Mouse (Mus musculus) B cell, adult 2 months (primary cell): ENCODE results near the gene Ptprk.

Experiments
- DNase-seq, 2 experiments: peaks; one replicate each; pipeline ENCODE4 v3.0.0; 2022

The Ptprk gene

DNA sequence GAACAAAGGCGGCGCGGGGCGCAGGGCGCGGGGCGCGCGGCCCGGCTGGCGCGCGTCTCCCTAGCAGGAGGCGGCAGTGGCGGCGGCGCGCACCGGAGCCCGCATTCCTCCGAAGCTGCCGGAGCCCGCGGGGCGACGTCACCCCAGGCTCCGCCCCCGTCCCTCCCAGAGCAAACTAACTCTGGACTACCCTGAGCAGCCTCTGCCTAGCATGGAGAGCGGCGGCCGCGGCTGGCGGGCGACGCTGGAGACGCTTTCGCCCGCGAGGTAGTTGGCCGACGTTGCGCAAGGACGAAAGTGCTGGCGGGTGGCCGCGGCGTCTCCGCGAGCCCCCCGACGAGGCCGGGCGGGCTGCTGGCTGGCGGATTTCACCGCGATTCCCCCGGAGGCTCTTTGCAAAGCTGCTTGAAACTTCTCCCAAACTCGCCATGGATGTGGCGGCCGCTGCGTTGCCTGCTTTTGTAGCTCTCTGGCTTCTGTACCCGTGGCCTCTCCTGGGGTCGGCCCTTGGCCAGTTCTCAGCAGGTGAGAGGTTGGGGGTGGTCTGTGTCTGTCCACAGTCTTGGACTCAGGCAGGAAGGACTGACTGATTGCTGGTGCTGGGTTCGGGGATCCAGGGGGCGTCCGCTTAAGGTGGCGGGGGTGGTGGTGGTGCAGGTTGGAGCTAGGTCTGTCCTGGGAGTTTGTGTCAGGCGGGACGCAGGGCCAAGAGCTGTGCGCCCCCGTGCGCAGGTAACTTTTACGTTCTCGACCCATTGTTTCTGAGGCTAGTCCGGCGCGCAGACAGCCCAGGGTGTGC lies at the start of gene Ptprk:
Gene Ptprk, plus strand, starts transcription at position 168 of the 799 bp plus-strand sequence.
- no peak for DNase-seq

DNA sequence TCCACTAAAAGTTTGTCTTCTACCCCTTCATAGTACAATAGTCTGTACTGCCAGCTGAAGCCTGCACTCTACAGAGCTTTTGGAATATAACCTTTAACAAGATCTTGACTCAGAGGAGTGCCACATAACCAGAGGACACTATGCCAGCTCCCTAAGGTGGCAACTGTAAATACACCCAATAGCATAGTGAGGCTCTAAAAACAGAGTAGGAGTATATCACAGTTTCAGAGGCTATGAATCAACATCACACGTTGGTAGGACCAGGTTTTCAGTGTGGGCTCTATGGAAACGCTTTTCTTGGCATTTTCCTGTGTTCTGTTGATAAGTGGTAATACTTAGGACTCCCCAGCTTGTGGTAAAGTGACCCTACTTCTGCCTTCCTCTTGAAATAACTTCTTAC lies 46.8 kb upstream of the Ptprk start:
- DNase-seq: no peak

DNA sequence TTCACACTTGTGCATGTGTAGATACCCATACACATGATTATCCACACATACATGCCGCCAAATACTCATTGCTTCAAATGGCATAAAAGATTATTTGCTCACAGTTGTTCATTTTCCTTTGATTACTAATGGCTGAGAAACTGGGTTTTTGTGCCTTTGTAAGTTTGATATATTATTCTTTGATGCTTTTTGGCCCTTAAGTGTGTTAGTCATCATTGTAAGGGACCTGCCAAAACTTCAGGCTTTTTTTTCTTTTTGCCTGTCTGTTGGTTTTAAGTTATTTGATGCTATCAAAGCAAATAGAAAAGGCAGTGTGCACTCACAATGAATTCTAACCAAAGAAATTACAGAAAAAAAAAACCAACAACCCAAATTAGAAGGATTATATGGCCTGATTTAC lies 38.2 kb upstream of the Ptprk start:
- DNase-seq: no peak

DNA sequence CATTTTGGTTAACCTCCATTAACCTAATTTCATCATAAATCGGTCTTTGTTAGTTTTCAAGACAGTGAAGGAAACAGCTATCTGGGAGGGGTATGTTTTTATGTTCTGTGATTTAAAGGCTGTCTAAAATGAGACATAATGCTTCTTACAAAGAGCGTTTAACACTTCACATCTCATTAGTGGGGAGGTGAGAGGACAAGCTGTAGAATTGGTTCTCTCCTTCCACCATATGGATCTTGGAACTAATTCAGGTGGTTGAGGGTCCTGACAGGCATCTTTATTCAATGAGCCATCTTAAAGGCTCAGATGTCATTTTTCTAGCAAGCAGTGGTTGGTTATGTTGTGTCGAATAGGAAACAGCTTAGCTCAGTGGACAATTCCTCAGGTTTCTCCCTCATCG lies 19.9 kb upstream of the Ptprk start:
- no peak for DNase-seq

DNA sequence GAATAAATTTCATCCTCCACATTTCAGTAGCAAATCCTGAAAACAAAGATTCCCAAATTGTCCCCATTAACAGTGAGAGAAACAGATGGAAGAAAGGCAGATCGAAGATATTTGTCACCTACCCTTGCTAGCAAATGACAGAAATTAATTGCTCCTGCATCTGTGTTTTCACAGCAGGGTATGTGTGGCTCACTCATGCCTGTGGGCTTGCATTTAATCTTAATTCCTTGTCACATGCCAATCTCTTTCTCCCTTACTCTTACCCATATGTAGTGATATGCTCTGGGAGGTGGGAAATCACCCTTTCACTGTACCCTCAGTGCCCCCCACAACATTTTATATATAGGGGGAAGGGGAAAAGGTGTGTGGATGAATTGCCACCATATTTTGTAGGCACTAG lies 15.4 kb upstream of the Ptprk start:
- DNase-seq: no peak

DNA sequence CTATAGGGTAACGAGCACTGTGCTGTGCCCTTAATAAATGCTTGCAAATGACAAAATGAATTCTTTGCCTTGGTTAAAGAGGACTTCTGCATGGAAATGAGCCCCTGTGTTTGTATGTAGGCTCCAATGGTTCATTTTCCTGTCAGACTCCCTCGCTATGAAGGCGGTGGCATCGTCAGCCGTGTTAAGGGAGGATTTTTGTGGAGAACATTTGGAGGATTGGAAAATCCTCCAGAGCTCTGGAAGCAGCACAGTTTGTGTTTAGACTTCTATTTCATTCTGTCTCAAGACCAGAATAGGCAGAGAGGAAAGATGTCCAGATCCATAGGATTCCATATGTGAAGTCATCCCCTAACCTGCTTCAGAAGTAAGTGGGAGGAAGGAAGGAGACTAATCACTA lies 6.6 kb upstream of the Ptprk start:
- DNase-seq: no peak

DNA sequence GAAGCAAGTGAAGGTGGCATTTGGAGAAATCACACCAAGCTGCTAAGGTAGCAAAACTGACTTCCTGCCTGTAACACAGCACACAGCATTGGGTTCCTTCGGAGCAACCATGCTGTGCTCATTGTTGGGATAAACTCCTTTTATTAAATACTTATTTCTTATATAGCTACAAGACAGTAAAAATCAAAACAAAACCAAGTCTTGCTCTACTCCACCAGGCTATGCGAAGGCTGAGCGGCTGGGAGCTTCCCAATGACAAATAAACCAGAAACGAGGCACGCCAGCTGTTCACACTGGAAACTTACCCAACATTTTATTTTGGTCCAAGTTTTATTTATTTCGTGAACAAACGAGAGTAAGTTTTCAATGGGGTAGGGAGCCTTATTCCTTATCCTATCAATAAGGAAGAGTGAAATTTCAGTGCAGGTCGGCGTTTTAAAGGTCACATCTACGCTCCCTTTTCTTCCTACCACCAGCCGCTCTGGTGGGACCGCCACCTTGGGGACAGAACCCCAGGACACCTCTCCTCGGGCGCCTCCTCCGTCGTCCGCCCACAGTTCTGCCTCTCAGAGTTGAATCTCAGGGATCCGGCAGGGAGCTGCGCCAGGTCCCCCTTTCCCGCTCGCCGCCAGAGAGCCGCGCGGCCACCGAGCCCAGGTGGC lies 498 bp upstream of the Ptprk start:
- no peak for DNase-seq

DNA sequence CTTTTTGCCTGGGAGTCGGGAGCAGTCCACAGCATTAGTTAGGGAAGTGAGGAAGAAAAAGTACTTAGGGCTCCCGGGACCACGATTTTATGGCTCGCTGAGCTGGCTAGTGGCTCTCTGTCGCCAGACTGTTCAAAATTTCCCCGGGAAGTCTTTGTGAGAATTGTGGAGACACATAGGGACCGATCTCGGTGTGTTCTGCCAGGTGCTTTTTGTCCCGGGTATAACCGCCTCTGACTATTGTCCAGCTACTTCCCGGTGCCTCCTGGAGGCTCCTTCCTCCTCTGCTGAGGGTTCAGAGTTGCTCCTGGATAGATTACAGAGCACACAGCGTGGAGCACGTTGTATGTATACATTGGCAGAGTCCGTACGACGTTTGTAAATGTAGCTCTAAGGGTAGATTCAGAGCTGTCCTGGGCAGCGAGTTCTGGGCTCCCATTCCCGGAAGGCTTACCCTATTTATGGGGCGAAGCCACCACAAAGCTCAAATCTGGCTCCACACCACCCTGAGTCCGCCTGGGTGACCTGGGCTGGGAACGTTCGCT lies 943 bp downstream of the Ptprk start:
- DNase-seq: no peak

DNA sequence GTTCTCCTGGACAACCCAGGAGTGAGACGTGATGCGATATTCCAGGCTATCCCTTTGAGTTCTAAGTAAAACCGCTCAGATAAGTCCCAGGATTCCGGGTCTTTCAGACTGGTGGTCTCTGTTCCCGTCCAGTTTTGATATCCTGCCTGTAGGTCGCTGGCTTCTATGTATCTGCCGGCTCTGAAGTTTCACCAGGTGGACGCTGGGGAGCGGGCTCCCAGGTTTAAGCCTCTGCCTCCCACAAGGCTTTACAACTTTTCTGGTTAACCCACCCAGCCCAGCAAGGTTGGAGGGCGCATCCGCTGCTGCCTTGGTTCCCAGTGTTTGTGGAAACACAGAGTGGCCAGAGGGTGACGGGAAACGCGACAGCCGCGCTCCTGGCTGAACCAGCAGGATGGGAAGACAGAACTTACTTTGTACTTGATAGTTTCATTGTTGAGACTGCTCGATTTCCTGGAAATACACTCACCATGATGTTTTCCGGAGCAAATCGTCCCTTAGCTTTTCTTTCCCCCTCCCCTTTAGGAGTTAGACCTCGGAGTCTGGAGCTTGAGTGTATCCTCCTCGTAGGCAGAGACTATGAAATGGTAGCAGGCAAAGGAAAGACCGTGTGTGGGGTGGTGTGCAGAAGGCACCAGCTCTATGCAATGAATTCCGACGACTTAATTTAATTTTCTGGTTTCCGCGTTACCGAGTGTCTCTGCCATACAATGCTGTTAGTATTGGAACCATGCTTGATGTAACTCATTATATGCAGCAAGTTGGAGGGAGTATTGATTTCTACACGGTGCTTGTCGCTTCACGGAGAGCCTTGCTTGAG lies 1.6 kb downstream of the Ptprk start:
- no peak for DNase-seq

DNA sequence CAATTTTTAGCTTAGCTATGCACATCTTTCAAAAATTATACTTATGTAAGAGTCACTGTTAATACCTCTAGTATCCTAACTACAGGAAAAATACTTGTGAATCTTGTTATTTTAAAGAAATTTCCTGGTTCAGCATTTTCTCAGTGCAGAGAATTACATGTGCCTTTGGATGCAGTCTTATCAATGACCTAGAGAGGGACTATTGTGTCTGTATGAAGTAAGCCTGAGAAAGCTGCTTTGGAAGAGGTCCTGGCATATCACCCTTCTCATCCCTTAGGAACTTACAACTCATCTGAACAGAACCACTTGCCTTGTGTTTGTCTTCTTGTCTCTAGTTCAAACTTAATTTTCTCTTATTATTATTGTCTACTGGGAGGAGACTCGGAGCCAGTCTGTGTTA lies 3.6 kb downstream of the Ptprk start:
- DNase-seq: no peak

DNA sequence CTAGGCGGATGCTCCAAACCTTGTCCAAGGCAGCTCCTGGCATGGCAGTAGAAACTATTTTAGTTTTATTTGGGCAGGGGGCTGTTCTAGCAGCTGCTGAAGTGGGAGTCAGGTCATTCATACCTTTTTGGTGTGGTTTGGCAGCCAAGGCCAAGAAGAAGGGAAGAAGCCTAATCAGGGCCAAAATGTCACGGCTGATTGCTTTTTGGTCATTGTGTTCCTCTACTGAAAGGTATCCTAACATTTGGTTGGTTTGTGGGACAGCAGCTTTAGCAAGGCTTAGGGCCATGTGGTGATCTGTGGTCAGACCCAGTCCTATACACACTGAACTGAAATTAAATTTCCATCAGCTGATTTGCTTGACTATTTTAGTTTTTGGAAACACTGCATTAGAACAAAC lies 6.6 kb downstream of the Ptprk start:
- no peak for DNase-seq

DNA sequence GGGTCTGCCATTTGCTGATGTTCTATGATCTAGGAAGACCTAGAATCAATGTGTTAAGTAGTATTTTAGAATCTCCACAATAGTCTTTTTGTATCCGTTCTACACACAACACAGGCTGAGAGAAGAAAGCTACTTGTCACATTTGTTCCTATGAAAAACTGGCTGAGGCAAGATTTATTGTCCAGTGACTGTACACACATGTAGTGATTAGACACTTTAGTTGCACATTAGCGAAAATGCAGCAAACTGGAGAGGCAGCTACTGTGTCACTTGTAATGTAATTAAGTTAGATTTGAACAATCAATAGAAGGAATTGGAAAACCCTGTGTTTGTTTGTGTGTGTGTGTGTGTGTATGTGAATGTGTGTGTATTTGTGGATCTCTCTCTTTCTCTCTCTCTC lies 8.6 kb downstream of the Ptprk start:
- DNase-seq: no peak

DNA sequence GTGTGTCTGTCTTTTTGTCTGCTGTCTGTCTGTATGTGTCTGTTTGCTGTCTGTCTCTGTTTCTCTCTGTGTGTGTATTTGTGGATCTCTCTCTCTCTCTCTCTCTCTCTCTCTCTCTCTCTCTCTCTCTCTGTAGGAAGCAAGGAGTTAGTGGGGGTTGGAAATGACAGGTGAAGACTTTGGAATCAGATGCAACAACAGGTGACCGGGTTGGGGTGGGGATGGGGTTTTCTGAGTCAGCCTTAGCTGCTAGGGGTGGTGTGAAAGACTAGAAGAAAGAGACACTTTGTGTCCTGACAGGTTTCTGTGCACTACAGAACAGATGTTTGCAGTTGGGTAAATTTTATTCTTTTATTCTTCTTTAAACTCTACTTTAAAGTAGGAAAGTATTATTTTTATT lies 9.0 kb downstream of the Ptprk start:
- no peak for DNase-seq

DNA sequence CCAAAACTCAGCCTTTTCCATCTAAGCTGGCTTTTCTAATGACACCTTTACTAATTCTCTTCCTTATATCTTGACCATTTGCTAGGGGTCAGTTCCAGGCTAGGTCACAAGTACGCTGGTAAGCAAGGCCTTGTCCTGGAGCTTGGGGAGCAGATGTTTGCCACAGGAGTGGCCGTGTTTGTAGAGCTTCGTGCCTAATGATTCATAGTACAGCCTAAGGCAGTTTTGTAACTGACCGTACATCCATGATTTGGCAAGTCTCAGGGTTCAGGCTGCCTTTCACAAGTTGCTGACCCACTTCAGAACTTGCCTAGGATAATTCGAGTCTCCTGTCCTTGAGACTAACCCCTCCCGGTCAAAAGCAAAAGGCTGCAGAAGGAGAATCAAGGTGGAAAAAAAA lies 12.7 kb downstream of the Ptprk start:
- no peak for DNase-seq

DNA sequence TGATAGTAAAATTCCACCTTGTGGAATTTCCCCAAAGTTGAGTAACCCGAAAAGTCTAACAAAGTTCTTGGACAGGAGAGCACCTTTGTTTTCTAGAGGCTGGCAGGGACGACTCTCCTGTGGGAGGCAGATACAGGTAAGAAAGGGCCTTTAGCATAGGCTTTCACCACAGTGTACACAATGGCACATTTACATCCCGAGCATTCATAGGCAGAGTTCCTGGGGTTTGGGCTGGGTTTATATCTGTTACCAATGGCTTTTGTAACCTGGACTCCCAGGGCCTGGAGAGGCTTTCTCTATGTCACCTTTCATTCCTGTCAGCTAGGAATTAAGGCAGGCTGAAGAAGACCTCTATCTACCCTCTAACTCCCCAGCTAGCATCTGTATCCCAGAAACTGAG lies 13.1 kb downstream of the Ptprk start:
- DNase-seq: no peak

DNA sequence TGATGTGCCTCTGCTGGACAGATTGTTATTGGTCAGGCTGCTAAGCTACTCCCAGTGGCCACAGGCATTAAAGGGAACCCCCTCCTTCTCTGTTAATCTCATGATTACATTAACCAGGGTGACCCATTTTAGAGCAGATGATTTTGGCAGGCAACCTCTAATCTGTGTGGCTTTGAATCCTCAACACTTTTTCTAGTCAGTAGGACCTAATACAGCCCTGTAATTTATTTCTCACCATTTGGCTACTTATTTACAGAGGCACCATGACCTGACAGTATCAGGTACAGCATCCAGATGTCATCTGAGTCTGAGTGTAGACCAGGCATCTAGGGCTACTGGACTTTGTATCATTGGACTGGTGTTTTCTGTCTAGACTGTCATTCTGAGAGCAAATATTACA lies 21.4 kb downstream of the Ptprk start:
- no peak for DNase-seq

DNA sequence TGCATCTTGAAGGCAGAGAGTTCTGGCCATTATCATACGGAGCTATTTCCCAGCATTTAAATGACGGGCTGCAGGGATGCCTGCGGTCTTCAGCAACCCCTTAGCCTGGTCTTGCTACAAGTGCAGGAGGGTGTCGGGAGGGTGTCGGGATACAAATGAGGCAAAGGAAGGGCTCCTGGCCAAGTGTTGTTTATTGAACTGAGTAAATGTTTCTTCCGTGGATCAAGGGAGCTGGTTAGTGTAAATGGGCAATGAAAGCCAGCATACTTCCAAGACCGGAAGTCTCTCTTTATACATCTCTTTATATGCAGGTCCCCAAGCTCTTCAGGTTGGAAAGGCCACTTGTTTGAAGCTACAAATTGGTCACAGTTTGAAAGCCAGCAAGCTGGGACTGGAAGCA lies 23.0 kb downstream of the Ptprk start:
- no peak for DNase-seq

DNA sequence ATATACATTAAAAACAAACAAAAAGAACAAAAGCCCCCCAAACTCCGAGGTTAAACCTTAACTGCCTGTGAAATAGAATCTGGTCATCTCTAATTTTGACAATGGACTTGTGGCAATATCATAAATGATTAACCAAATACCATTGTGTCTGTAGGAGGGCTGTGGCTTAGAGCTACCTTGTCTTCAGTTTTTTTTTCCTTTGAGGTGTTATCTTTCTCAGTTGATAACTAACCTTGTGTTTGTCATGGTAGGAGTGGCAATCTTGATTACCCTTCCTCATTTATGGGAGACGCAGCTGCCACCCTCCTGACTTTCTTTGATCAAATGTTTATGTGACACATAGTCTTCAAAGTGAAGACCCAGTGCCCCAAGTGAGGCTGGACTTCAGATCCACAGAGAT lies 24.3 kb downstream of the Ptprk start:
- no peak for DNase-seq

DNA sequence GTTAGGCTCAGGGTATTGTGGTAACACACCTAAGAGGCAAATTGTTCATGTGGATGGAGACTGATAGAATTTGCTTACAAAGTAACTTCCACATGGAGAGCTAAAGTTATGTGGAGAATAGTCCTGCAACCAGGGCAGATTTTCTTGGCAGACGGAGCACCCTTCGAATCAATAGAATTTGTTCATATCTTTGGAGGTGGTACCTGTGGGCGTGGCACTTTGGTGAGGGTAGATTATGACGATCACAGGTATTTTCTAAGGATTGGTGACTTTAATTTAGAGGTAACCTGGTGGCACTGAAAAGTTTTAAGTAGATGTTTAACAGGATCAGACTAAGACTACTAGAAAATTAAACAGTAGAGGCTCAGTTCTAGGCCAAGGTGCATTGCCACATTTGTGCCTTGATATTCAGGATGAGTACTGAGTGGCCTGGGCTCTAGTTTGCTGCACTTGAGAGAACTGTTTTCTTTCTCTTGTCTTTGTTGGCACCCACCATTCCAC lies 28.8 kb downstream of the Ptprk start:
- no peak for DNase-seq

DNA sequence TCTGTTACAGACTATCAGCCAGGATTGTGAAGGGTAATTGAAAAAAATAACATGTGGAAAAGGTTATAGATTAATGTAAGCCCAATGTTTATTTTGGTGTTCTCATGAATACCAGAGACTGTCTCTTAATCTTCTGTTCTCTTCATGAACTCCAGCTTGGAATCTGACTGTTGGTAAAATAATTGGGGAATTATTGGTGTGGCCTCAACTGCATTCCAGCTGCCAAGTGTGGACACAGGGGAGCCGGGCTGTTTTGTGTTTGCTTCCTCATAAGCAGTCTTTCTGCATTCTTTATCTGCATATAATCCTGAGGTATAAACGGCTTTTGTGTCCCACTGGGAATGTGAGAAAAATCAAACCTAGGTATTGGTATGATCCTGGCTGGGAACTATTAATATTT lies 29.3 kb downstream of the Ptprk start:
- DNase-seq: no peak

DNA sequence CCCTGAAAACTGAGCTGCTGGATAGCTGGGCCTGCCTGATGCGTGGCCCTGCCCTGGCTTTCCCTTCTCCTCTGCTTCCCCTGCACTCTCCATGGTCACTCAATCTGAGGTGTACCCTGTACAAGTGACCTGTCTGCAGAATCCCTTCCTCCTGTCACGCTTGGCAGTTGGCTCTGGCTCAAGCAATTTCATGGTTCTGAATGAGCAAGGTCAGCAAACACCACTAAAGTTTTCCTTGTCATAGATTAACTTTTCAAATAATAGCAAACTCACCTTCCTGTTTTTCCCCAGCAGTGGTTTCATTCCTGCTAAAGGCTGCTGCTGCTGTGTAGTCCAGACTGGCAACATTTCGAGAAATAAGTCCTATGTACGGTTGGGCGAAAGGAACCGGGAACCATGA lies 30.6 kb downstream of the Ptprk start:
- DNase-seq: no peak

DNA sequence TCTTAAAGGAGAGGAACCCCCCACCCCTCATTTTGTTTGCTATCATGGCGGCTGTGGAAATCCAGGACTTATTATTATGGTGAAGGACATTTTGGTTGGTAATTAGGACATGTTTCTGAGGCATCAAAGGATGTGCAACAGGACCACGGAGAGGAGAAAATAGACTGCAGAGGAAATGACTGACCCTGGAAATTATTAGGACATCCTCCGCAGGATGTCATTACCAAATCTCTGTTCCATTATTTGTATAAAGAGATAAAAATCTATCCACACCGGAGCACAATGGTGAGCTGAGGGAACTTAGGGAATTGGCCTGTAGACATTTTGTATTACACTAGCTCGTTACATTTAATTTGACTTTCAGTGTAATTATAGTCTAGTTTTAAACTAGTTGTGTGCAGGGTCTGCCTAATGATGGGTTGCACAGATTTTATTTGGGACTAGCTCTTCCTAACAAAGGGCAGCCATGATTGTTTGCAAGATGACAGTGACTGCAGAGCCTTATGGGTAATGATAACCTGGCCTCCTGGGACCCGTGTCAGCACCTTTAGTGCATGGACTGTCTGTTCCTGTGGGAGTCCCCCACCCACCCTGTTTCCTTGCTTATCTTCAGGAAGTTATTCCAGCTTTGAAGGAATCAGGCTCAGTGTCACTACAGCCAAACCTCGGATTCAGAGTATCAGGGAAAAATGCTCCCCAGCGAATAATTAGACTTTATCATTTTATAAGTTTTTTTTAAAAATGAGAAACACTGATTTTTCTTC lies 38.4 kb downstream of the Ptprk start:
- DNase-seq: no peak

DNA sequence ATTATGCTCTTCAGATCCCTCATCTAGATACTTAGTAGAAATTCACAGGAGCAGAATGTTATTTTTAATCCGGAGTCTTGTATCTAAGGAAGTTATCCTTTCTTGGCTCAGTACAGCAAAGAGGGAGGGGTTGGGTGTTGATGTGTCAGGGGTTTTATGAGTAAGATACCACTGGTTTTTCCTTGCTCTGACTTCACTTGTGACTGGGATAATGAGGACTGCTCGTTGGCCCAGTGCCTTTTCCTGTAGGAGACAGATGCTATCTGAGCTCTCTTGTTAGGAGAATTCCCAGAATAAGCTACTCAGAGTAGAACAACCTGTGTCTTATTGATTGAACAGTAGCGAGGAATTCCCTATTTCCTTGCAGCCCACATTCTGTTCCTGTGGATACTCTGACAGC lies 39.3 kb downstream of the Ptprk start:
- DNase-seq: no peak
